Mouse (Mus musculus): Measurements from ENCODE around the gene Rxra. TPM values are rescaled to one million over a fixed set of nuclear protein-coding genes. Genes with fewer than 3 reads are reported as not detected.

Rxra gene
- total and polyA plus RNA-seq, 2 experiments from 2014 or later, result 2.1 to 19.3 TPM

- Histone ChIP-seq H3K36me3 (ENCODE audit: insufficient read depth) (no peaks in the 10 kb centered on the region), H3K27me3 (ENCODE audit: insufficient read depth, low read length) (no peaks in the 10 kb centered on the region), H3K4me1 (ENCODE audit: insufficient read depth) (no peaks in the 10 kb centered on the region; the same call in 1 of the 2 replicates), H3K4me3 (ENCODE audit: low read depth, low read length) (no peak overlapping the region), H3K4me2 (ENCODE audit: low read depth) (no peak overlapping the region), H3K27ac (ENCODE audit: low read depth, low read length) (no peak overlapping the region), H3K9ac (no peak overlapping the region), H3K9me3 (ENCODE audit: low read length) (no peaks in the 10 kb centered on the region)
- ATAC-seq (no peak), DNase-seq (no peak)
- no peak for TF ChIP-seq CTCF (IDR thresholded peaks at IDR 0.05; ENCODE audit: low read depth)
- WGBS, result 84% methylated on average over 8 of the region's 8 CpGs
These were observed 38.9 kb upstream of the Rxra start for GRCm38 (mm10) chr2:27637281-27637896.

GRCm38 (mm10) chr2:27639631-27640334 is 36.5 kb upstream of the Rxra start:
- TF ChIP-seq CTCF (IDR thresholded peaks at IDR 0.05; ENCODE audit: low read depth), result no peak
- 89% methylated on average over 5 of the region's 5 CpGs for WGBS
- DNase-seq, result no peak
- ATAC-seq, result no peak
- H3K27ac ChIP-seq (ENCODE audit: low read depth, low read length), result no peak overlapping the region
- no peaks in the 10 kb centered on the region for H3K36me3 ChIP-seq (ENCODE audit: insufficient read depth)
- no peaks in the 10 kb centered on the region for H3K9me3 ChIP-seq (ENCODE audit: low read length)
- no peak overlapping the region for H3K4me2 ChIP-seq (ENCODE audit: low read depth)
- H3K9ac ChIP-seq, result no peak overlapping the region
- no peak overlapping the region for H3K4me3 ChIP-seq (ENCODE audit: low read depth, low read length)
- H3K4me1 ChIP-seq (ENCODE audit: insufficient read depth), result no peaks in the 10 kb centered on the region; the same call in 1 of the 2 replicates
- no peaks in the 10 kb centered on the region for H3K27me3 ChIP-seq (ENCODE audit: insufficient read depth, low read length)

- DNase-seq, result no peak
- Histone ChIP-seq H3K27me3 (ENCODE audit: insufficient read depth, low read length) (no peaks in the 10 kb centered on the region), H3K4me2 (ENCODE audit: low read depth) (no peak overlapping the region), H3K9me3 (ENCODE audit: low read length) (no peaks in the 10 kb centered on the region), H3K9ac (0 out of 2 replicates have a peak overlapping the region, but pooled peaks have one; percentile 6), H3K36me3 (ENCODE audit: insufficient read depth) (no peaks in the 10 kb centered on the region), H3K4me3 (ENCODE audit: low read depth, low read length) (no peak overlapping the region), H3K4me1 (ENCODE audit: insufficient read depth) (no peaks in the 10 kb centered on the region), H3K27ac (ENCODE audit: low read depth, low read length) (no peak overlapping the region)
- 46% methylated on average over 3 of the region's 3 CpGs for WGBS
- ATAC-seq, result no peak
- no peak for TF ChIP-seq CTCF (IDR thresholded peaks at IDR 0.05; ENCODE audit: low read depth)
These were observed 35.2 kb upstream of the Rxra start for GRCm38 (mm10) chr2:27640900-27641479.

GRCm38 (mm10) chr2:27644547-27645120 is 31.6 kb upstream of the Rxra start:
- ATAC-seq (no peak), DNase-seq (peak; percentile 14)
- WGBS, result 34% methylated on average over 5 of the region's 5 CpGs
- no peak overlapping the region for H3K4me2 ChIP-seq (ENCODE audit: low read depth)
- no peak for TF ChIP-seq CTCF (IDR thresholded peaks at IDR 0.05; ENCODE audit: low read depth)
- H3K9me3 ChIP-seq (ENCODE audit: low read length), result no peaks in the 10 kb centered on the region
- H3K4me3 ChIP-seq (ENCODE audit: low read depth, low read length), result no peak overlapping the region
- H3K27me3 ChIP-seq (ENCODE audit: insufficient read depth, low read length), result no peaks in the 10 kb centered on the region
- H3K27ac ChIP-seq (ENCODE audit: low read depth, low read length), result no peak overlapping the region
- no peak overlapping the region for H3K9ac ChIP-seq
- no peaks in the 10 kb centered on the region for H3K4me1 ChIP-seq (ENCODE audit: insufficient read depth)
- no peaks in the 10 kb centered on the region for H3K36me3 ChIP-seq (ENCODE audit: insufficient read depth)

GRCm38 (mm10) chr2:27645471-27645870 is 30.8 kb upstream of the Rxra start:
- H3K27me3 ChIP-seq (ENCODE audit: insufficient read depth, low read length), result no peaks in the 10 kb centered on the region
- H3K9ac ChIP-seq, result no peak overlapping the region
- WGBS, result 50% methylated on average over 3 of the region's 3 CpGs
- H3K36me3 ChIP-seq (ENCODE audit: insufficient read depth), result no peaks in the 10 kb centered on the region
- no peak overlapping the region for H3K4me3 ChIP-seq (ENCODE audit: low read depth, low read length)
- H3K4me1 ChIP-seq (ENCODE audit: insufficient read depth), result no peaks in the 10 kb centered on the region
- H3K9me3 ChIP-seq (ENCODE audit: low read length), result no peaks in the 10 kb centered on the region
- no peak overlapping the region for H3K27ac ChIP-seq (ENCODE audit: low read depth, low read length)
- TF ChIP-seq CTCF (IDR thresholded peaks at IDR 0.05; ENCODE audit: low read depth), result no peak
- DNase-seq (no peak), ATAC-seq (no peak)
- no peak overlapping the region for H3K4me2 ChIP-seq (ENCODE audit: low read depth)

- Histone ChIP-seq H3K4me2 (ENCODE audit: low read depth) (no peak overlapping the region), H3K36me3 (ENCODE audit: insufficient read depth) (no peaks in the 10 kb centered on the region), H3K9ac (no peak overlapping the region), H3K4me1 (ENCODE audit: insufficient read depth) (no peaks in the 10 kb centered on the region), H3K9me3 (ENCODE audit: low read length) (no peaks in the 10 kb centered on the region), H3K27ac (ENCODE audit: low read depth, low read length) (no peak overlapping the region), H3K4me3 (ENCODE audit: low read depth, low read length) (no peak overlapping the region), H3K27me3 (ENCODE audit: insufficient read depth, low read length) (no peaks in the 10 kb centered on the region)
- WGBS, result 35% methylated on average over 8 of the region's 8 CpGs
- ATAC-seq (no peak), DNase-seq (no peak)
- TF ChIP-seq CTCF (IDR thresholded peaks at IDR 0.05; ENCODE audit: low read depth), result no peak
These were observed 26.2 kb upstream of the Rxra start for GRCm38 (mm10) chr2:27649862-27650661.

Data from forebrain, postnatal 0 days (tissue).